Mouse (Mus musculus) forebrain, embryonic 12.5 days (tissue): ENCODE data around the gene Nme6. TPM values are rescaled to one million over a fixed set of nuclear protein-coding genes. Genes with fewer than 3 reads are reported as not detected.
A peak's percentile ranks its signal among the peaks of the same experiment; 100 is the strongest.

Experiments used
- ATAC-seq: fragments of 200-750 bp; cut with Nextera tagmentation; 2 replicates; pipeline ENCODE4 v1.8.0; 2017; ENCODE audit warnings: moderate TSS enrichment; ENCODE audit not compliant: low FRiP score
- H3K27ac ChIP-seq: fragments of 300-500 bp; sonication (generic); 2 replicates; pipeline ENCODE4 v1.5.1; 2016; ENCODE audit warnings: mild to moderate bottlenecking
- H3K27me3 ChIP-seq: fragments of 300-500 bp; sonication (generic); 2 replicates; pipeline ENCODE4 v1.6.1; 2016; ENCODE audit warnings: mild to moderate bottlenecking
- H3K36me3 ChIP-seq: fragments of 300-500 bp; sonication (generic); replicated peaks from 2 replicates; pipeline ENCODE4 v1.6.1; 2016; ENCODE audit warnings: mild to moderate bottlenecking
- H3K4me1 ChIP-seq: fragments of 300-500 bp; sonication (generic); 2 replicates; pipeline ENCODE4 v1.6.1; 2016
- H3K4me2 ChIP-seq: fragments of 300-500 bp; sonication (generic); 2 replicates; pipeline ENCODE4 v1.6.1; 2016; ENCODE audit warnings: mild to moderate bottlenecking, moderate library complexity
- H3K4me3 ChIP-seq: fragments of 300-500 bp; sonication (generic); replicated peaks from 2 replicates; pipeline ENCODE4 v1.5.1; 2016; ENCODE audit warnings: mild to moderate bottlenecking
- H3K9ac ChIP-seq: fragments of 300-500 bp; sonication (generic); 2 replicates; pipeline ENCODE4 v1.6.1; 2016; ENCODE audit warnings: mild to moderate bottlenecking
- H3K9me3 ChIP-seq: fragments of 300-500 bp; sonication (generic); 2 replicates; pipeline ENCODE4 v1.6.1; 2016
- WGBS: fragments of 180-500 bp; shearing (Covaris S2); methylation state at CpG from one replicate; pipeline ENCODE4 v1.1.7; 2016; 5-methylcytosine and 5-hydroxymethylcytosine counted together
- microRNA-seq: library from miRNA; unstranded; fragments of <30 nt; microRNA quantifications from one replicate; pipeline ENCODE4, GENCODE M21; 2017
- polyA plus RNA-seq: library from polyadenylated mRNA; unstranded; fragments of >200 nt; fragmentation: Nextera tagmentation; extraction: Ambion mirVana; gene quantifications from 2 replicates; pipeline ENCODE4 v1.2.1, GENCODE M21; 2016

Gene Nme6
- polyA plus RNA-seq, 1 experiment from 2014 or later = 89.8 TPM

DNA sequence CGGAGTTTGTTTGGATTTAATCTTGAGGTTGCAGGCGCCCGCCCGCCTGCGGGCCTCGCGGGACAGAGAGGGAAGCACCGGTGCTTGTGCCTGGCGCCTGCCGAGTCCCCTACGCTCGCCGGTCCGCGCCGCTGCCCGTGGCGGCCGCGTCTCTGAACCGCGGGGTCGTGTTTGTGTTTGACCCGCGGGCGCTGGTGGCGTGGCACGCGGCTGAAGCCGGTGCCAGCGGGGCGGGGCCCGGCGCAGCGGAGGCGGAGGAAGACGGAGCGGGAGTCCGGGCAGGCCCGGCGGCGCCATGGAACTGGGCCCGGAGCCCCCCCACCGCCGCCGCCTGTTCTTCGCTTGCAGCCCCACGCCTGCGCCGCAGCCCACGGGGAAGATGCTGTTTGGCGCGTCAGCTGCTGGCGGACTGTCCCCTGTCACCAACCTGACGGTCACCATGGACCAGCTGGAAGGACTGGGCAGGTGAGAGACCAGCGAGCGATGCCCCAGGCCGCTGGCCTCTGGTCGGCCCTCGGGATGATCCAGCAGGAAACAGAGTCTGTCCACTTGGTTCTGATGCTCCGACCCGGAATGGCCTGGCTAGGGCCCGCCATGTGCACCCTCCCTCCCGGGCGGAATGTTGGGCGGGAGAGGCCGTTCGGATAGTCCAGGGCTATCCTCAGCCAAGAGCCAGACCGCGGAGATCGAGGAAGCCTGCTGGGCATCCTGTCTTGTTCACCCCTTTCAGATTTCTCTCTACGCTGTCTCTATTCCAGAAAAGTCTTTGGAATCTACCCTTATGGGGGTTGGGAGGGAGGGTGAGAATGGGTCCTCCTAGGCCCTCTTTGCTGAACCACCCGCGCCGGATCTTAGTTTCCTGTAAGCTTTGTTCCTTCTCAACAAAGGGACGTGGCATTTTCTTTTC lies 43.4 kb downstream of the Nme6 start:
- Histone ChIP-seq H3K27me3 (no peaks in the 10 kb centered on the region), H3K9ac (peak overlapping the region; percentile 97), H3K36me3 (peaks cover 33% of the 10 kb centered on the region), H3K4me1 (peaks cover 13% of the 10 kb centered on the region), H3K4me3 (peak overlapping the region; percentile 98), H3K4me2 (peak overlapping the region; percentile 78), H3K27ac (peak overlapping the region; percentile 88), H3K9me3 (no peaks in the 10 kb centered on the region)
- WGBS = under 1% methylated on average over 64 of the region's 76 CpGs
- ATAC-seq = peak; percentile 69

DNA sequence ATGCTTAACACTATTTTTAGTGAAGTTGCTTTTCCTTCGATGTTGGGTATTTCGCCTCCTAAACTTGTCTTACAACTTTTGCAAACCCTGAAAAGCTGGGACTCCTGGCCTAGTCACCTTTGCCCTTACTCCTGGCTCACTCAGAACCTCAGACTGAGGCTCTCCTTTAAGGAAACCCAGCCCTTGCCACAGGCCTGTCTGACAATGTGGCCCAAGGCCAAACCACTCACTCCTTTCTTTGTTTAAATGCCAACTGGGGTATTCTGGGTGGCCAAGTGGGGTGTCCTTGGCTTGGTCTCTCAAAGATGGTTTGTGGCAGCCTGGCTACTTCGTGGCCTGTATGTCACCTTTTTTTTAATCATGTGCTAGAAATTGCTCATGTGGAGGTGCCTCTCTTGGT lies 44.2 kb downstream of the Nme6 start:
- Histone ChIP-seq H3K9ac (peak overlapping the region; percentile 97), H3K4me2 (peak overlapping the region; percentile 78), H3K9me3 (no peaks in the 10 kb centered on the region), H3K27me3 (no peaks in the 10 kb centered on the region), H3K27ac (no peak overlapping the region), H3K4me3 (peak overlapping the region; percentile 98), H3K36me3 (peaks cover 41% of the 10 kb centered on the region), H3K4me1 (peaks cover 13% of the 10 kb centered on the region)
- WGBS = 6% methylated on average over 3 of the region's 3 CpGs
- no peak for ATAC-seq

DNA sequence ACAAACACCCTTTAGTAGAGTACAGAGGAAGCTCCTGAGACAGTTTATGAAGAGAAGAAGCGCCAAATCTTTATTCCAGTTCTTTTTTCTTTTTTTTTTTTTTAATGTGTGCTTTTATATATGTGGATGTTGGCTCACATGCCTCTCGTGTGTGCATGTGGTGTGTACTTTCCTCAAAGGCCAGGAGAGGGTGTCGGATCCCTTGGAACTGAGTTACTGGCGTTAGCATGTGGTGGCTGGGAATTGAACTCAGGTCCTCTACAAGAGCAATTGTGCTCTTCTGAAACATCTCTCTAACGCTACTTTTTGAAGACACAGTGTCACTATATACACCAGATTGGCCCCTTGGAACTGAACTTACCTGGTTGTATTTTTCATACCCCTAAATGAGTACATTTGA lies 45.1 kb downstream of the Nme6 start:
- Histone ChIP-seq H3K27ac (no peak overlapping the region), H3K36me3 (peaks cover 50% of the 10 kb centered on the region), H3K4me3 (peak overlapping the region; percentile 98), H3K4me2 (peak overlapping the region; percentile 78), H3K9ac (peak overlapping the region; percentile 97; the same call in 1 of the 2 replicates), H3K27me3 (no peaks in the 10 kb centered on the region), H3K9me3 (no peaks in the 10 kb centered on the region), H3K4me1 (peaks cover 13% of the 10 kb centered on the region)
- 72% methylated on average over 5 of the region's 5 CpGs for WGBS
- ATAC-seq = no peak

DNA sequence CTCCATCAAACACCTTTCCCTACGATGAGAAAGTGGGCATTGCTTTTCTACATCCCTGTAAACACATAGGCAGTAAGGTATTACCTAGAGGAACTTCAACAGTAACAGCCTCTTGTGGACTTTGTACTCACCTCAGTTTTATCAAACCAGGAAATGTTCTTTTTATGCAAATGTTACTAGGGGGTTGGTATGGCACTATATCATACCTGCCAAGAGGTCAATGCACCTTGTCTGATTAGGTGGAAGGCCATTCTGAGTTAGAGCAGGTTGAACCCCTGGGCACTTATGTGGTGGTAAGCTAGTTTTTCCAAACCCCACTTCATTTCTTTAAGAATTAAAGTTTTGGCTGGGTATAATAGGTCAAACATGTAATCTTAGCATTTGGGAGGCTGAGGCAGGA lies 46.8 kb downstream of the Nme6 start:
- no peak for ATAC-seq
- no peaks in the 10 kb centered on the region for H3K9me3 ChIP-seq
- H3K4me2 ChIP-seq = no peak overlapping the region
- 98% methylated on average over 1 of the region's 1 CpGs for WGBS
- no peak overlapping the region for H3K27ac ChIP-seq
- no peak overlapping the region for H3K9ac ChIP-seq
- H3K27me3 ChIP-seq = no peaks in the 10 kb centered on the region
- peaks cover 13% of the 10 kb centered on the region for H3K4me1 ChIP-seq
- no peak overlapping the region for H3K4me3 ChIP-seq
- peaks cover 66% of the 10 kb centered on the region for H3K36me3 ChIP-seq

DNA sequence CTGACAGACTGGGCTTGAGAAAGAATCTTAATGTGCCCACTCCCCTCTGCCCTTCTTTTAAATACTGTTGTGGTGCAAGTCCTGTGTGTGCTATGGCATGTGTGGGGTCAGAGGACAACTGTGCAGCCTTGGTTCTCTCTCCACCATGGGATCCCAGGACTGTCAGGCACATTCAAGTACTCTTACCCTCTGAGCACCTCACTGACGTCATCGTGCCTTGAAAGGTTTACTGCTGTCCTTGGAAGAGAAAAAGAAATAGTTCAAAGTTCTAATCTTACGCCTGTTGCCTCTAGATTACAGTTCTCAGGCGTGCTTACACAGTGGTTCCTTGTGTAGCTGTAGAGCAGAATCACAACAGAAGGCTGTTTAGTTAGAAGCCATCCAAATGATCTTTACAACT lies 53.7 kb downstream of the Nme6 start:
- Histone ChIP-seq H3K27me3 (no peaks in the 10 kb centered on the region), H3K36me3 (peaks cover 100% of the 10 kb centered on the region), H3K9me3 (no peaks in the 10 kb centered on the region), H3K27ac (no peak overlapping the region), H3K9ac (no peak overlapping the region), H3K4me2 (no peak overlapping the region), H3K4me3 (no peak overlapping the region), H3K4me1 (no peaks in the 10 kb centered on the region)
- WGBS = 86% methylated on average over 4 of the region's 4 CpGs
- ATAC-seq = no peak

DNA sequence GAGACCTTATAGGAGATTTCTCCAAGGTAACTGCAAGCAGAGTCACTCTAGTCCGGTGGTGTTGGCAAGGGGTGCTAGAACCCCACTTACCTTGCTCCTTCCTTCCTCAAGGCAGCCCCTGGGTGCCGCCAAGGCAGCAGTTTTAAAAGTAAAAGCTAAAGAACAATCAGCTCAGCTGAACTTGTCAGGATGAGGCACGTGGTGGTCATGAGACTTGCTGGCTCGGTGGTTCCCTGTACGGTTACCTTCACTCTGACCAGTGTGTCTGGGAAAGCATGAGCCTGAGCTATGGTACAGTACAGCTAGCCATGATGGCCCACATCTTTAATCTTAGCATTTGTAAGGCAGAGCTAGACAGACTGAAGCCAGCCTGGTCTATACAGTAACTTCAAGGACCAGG lies 54.8 kb downstream of the Nme6 start:
- H3K4me3 ChIP-seq = no peak overlapping the region
- no peak overlapping the region for H3K9ac ChIP-seq
- H3K27me3 ChIP-seq = no peaks in the 10 kb centered on the region
- no peaks in the 10 kb centered on the region for H3K4me1 ChIP-seq
- H3K9me3 ChIP-seq = no peaks in the 10 kb centered on the region
- ATAC-seq = no peak
- H3K36me3 ChIP-seq = peaks cover 100% of the 10 kb centered on the region
- WGBS = 93% methylated on average over 5 of the region's 5 CpGs
- H3K4me2 ChIP-seq = no peak overlapping the region
- no peak overlapping the region for H3K27ac ChIP-seq

DNA sequence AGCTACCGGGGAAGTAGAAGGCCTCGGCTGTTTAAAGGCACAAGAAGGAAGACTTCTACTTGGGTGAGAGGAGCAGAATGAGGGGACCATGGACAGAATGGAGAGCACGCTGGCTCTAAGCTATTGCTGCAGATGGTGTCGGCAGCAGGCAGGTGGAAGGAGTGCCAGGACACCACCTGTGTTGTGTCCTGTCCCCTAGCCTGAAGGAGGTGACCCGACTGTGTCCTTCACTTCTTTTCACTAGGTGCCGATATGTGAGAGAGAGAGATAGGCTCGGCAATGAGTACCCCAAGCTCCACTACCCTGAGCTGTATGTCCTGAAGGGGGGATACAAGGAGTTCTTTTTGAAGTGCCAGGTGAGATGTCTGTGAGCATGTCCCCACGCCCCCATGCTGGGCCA lies 59.0 kb downstream of the Nme6 start:
- Histone ChIP-seq H3K27ac (no peak overlapping the region), H3K36me3 (peaks cover 87% of the 10 kb centered on the region), H3K4me3 (no peak overlapping the region), H3K27me3 (no peaks in the 10 kb centered on the region), H3K9me3 (no peaks in the 10 kb centered on the region), H3K9ac (no peak overlapping the region), H3K4me2 (no peak overlapping the region), H3K4me1 (peaks cover 6% of the 10 kb centered on the region)
- no peak for ATAC-seq
- 88% methylated on average over 8 of the region's 8 CpGs for WGBS

Small RNA genes lying within 50 kb of the gene (microRNA-seq; reads per million reads assigned to microRNA genes)
- 2.7 reads per million, percentile 4 among the genes with 10 or more reads in this experiment for gene Mir7089

Other genes starting within 250 kb of the Nme6 start
- gene Fbxw24, start 206.7 kb upstream of the Nme6 start, polyA plus RNA-seq = not detected in 2 replicates
- not detected in 2 replicates for gene Fbxw25, start 168.1 kb upstream of the Nme6 start, polyA plus RNA-seq
- not detected in 2 replicates for gene Fbxw18, start 130.0 kb upstream of the Nme6 start, polyA plus RNA-seq
- not detected in 2 replicates for gene Fbxw26, start 86.7 kb upstream of the Nme6 start, polyA plus RNA-seq
- not detected in 2 replicates for gene Fbxw27, start 42.1 kb upstream of the Nme6 start, polyA plus RNA-seq
- gene Spink8, start 20.5 kb upstream of the Nme6 start, polyA plus RNA-seq = not detected in 2 replicates
- 0.61 and 0.91 TPM in 2 replicates for gene Camp, start 16.9 kb downstream of the Nme6 start, polyA plus RNA-seq
- gene Cdc25a, start 42.8 kb downstream of the Nme6 start, polyA plus RNA-seq = 42.1 and 44.3 TPM in 2 replicates
- gene Map4, start 98.7 kb downstream of the Nme6 start, polyA plus RNA-seq = 94.5 and 112 TPM in 2 replicates